Mouse (Mus musculus) olfactory bulb, adult 2 months (tissue): ENCODE measurements around the gene Nhlh1.

Experiments
- CTCF ChIP-seq: fragments of 200-500 bp; IDR thresholded peaks from 2 replicates; pipeline ENCODE4 v1.5.1; 2012; ENCODE audit warnings: low read depth, mild to moderate bottlenecking, low read length, moderate library complexity; ENCODE audit not compliant: insufficient read depth
- POLR2A ChIP-seq: fragments of 200-500 bp; IDR thresholded peaks from 2 replicates; pipeline ENCODE4 v1.6.1; 2012; ENCODE audit warnings: mild to moderate bottlenecking, low read depth, low read length, moderate library complexity; ENCODE audit not compliant: insufficient read depth

GRCm38 (mm10) chr1:172019863-172020521, 37.4 kb downstream of the Nhlh1 start:
- TF ChIP-seq CTCF (no peak), POLR2A (no peak)
